Mouse (Mus musculus): ENCODE data around the gene Dld.

DNA sequence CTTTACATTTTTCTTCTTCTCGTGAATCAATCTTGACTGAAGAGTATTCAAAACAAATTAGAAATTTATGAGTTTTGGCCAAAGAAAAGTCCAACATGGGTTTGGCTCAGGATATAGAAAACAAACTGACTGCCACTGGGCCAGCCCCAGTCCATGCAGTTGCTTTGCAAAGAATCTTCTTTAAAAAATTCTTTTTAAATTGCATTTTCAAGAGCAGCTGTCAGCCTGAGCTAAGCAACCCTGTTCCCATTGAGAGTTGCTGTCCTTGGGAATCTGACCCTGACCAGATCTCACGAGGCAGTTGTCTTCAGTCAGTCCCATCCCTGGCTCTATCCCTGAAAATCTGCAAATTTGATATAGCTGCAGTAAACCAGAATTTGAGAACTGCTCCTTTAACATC is 31.2 kb upstream of the Dld start:
- TF ChIP-seq POLR2A (IDR thresholded peaks at IDR 0.05; ENCODE audit: low read depth, low read length) (no peak), CTCF (IDR thresholded peaks at IDR 0.05; ENCODE audit: extremely low read depth, insufficient read length, insufficient replicate concordance, low read depth, low read length) (no peak)
